Mouse (Mus musculus): ENCODE data around the gene Krt31. TPM values are rescaled to one million over a fixed set of nuclear protein-coding genes. Genes with fewer than 3 reads are reported as not detected.

Krt31 gene
- polyA plus RNA-seq (2012; rRNA removed): 0.20 TPM in 1 of 2 replicates, not detected in the other

- H3K4me3 ChIP-seq (ENCODE audit: low read depth, low read length): no peak within 1 kb of the TSS
- WGBS: 89% methylated on average over 3 of the region's 3 CpGs
- H3K4me1 ChIP-seq (ENCODE audit: control insufficient read depth, insufficient read depth, insufficient read length, low read length): peaks cover 13% of the 10 kb centered on the region
- no peaks in the 10 kb centered on the region for H3K27me3 ChIP-seq (ENCODE audit: control insufficient read depth, insufficient read depth, low read length)
- TF ChIP-seq CTCF (IDR thresholded peaks at IDR 0.05; ENCODE audit: extremely low read depth, insufficient read length, insufficient replicate concordance, low read depth, low read length): no peak
- no peak for TF ChIP-seq POLR2A (IDR thresholded peaks at IDR 0.05; ENCODE audit: low read depth, low read length)
- no peak within 1 kb of the TSS for H3K27ac ChIP-seq (ENCODE audit: insufficient read depth, low read depth, low read length)
- H3K36me3 ChIP-seq (ENCODE audit: control insufficient read depth, insufficient read depth, low read length): no peaks in the 10 kb centered on the region
These were observed at the start of gene Krt31 for GRCm38 (mm10) chr11:100050451-100050850. TSS of gene Krt31 (minus strand) at chr11:100050551.

GRCm38 (mm10) chr11:100097819-100098218 is 47.5 kb upstream of the Krt31 start:
- Histone ChIP-seq H3K4me1 (ENCODE audit: control insufficient read depth, insufficient read depth, insufficient read length, low read length) (peaks cover 1% of the 10 kb centered on the region; the same call in 1 of the 2 replicates), H3K36me3 (ENCODE audit: control insufficient read depth, insufficient read depth, low read length) (no peaks in the 10 kb centered on the region), H3K27ac (ENCODE audit: insufficient read depth, low read depth, low read length) (no peak overlapping the region), H3K4me3 (ENCODE audit: low read depth, low read length) (no peak overlapping the region), H3K27me3 (ENCODE audit: control insufficient read depth, insufficient read depth, low read length) (no peaks in the 10 kb centered on the region)
- no peak for TF ChIP-seq CTCF (IDR thresholded peaks at IDR 0.05; ENCODE audit: extremely low read depth, insufficient read length, insufficient replicate concordance, low read depth, low read length)
- TF ChIP-seq POLR2A (IDR thresholded peaks at IDR 0.05; ENCODE audit: low read depth, low read length): no peak
- WGBS: 74% methylated on average over 9 of the region's 9 CpGs

- H3K36me3 ChIP-seq (ENCODE audit: control insufficient read depth, insufficient read depth, low read length): no peaks in the 10 kb centered on the region
- H3K27ac ChIP-seq (ENCODE audit: insufficient read depth, low read depth, low read length): no peak within 1 kb of the TSS
- TF ChIP-seq CTCF (IDR thresholded peaks at IDR 0.05; ENCODE audit: extremely low read depth, insufficient read length, insufficient replicate concordance, low read depth, low read length) (no peak), POLR2A (IDR thresholded peaks at IDR 0.05; ENCODE audit: low read depth, low read length) (no peak)
- H3K27me3 ChIP-seq (ENCODE audit: control insufficient read depth, insufficient read depth, low read length): no peaks in the 10 kb centered on the region
- no peak within 1 kb of the TSS for H3K4me3 ChIP-seq (ENCODE audit: low read depth, low read length)
- 87% methylated on average over 9 of the region's 9 CpGs for WGBS
- peaks cover 2% of the 10 kb centered on the region; the same call in 1 of the 2 replicates for H3K4me1 ChIP-seq (ENCODE audit: control insufficient read depth, insufficient read depth, insufficient read length, low read length)
These were observed 45.8 kb upstream of the Krt31 start, which contains the start of gene Krt35 for GRCm38 (mm10) chr11:100096141-100096540. TSS of gene Krt35 (minus strand) at chr11:100096241.

GRCm38 (mm10) chr11:100088378-100089025 is 38.2 kb upstream of the Krt31 start:
- Histone ChIP-seq H3K27ac (ENCODE audit: insufficient read depth, low read depth, low read length) (no peak overlapping the region), H3K27me3 (ENCODE audit: control insufficient read depth, insufficient read depth, low read length) (no peaks in the 10 kb centered on the region), H3K36me3 (ENCODE audit: control insufficient read depth, insufficient read depth, low read length) (no peaks in the 10 kb centered on the region), H3K4me3 (ENCODE audit: low read depth, low read length) (no peak overlapping the region), H3K4me1 (ENCODE audit: control insufficient read depth, insufficient read depth, insufficient read length, low read length) (peaks cover 9% of the 10 kb centered on the region; the same call in 1 of the 2 replicates)
- 26% methylated on average over 7 of the region's 7 CpGs for WGBS
- TF ChIP-seq POLR2A (IDR thresholded peaks at IDR 0.05; ENCODE audit: low read depth, low read length): no peak
- no peak for TF ChIP-seq CTCF (IDR thresholded peaks at IDR 0.05; ENCODE audit: extremely low read depth, insufficient read length, insufficient replicate concordance, low read depth, low read length)

- WGBS: 91% methylated on average over 10 of the region's 10 CpGs
- no peak for TF ChIP-seq POLR2A (IDR thresholded peaks at IDR 0.05; ENCODE audit: low read depth, low read length)
- TF ChIP-seq CTCF (IDR thresholded peaks at IDR 0.05; ENCODE audit: extremely low read depth, insufficient read length, insufficient replicate concordance, low read depth, low read length): no peak
- no peaks in the 10 kb centered on the region for H3K36me3 ChIP-seq (ENCODE audit: control insufficient read depth, insufficient read depth, low read length)
- H3K27ac ChIP-seq (ENCODE audit: insufficient read depth, low read depth, low read length): no peak within 1 kb of the TSS
- H3K4me1 ChIP-seq (ENCODE audit: control insufficient read depth, insufficient read depth, insufficient read length, low read length): peaks cover 8% of the 10 kb centered on the region; the same call in 1 of the 2 replicates
- no peak within 1 kb of the TSS for H3K4me3 ChIP-seq (ENCODE audit: low read depth, low read length)
- H3K27me3 ChIP-seq (ENCODE audit: control insufficient read depth, insufficient read depth, low read length): no peaks in the 10 kb centered on the region
These were observed 37.5 kb upstream of the Krt31 start, which contains the start of gene Krt32 for GRCm38 (mm10) chr11:100087861-100088260. TSS of gene Krt32 (minus strand) at chr11:100088226.

GRCm38 (mm10) chr11:100073873-100074272 is 23.5 kb upstream of the Krt31 start:
- Histone ChIP-seq H3K4me3 (ENCODE audit: low read depth, low read length) (no peak overlapping the region), H3K27me3 (ENCODE audit: control insufficient read depth, insufficient read depth, low read length) (no peaks in the 10 kb centered on the region), H3K4me1 (ENCODE audit: control insufficient read depth, insufficient read depth, insufficient read length, low read length) (no peaks in the 10 kb centered on the region), H3K27ac (ENCODE audit: insufficient read depth, low read depth, low read length) (no peak overlapping the region), H3K36me3 (ENCODE audit: control insufficient read depth, insufficient read depth, low read length) (no peaks in the 10 kb centered on the region)
- no peak for TF ChIP-seq POLR2A (IDR thresholded peaks at IDR 0.05; ENCODE audit: low read depth, low read length)
- TF ChIP-seq CTCF (IDR thresholded peaks at IDR 0.05; ENCODE audit: extremely low read depth, insufficient read length, insufficient replicate concordance, low read depth, low read length): no peak
- 39% methylated on average over 1 of the region's 1 CpGs for WGBS

GRCm38 (mm10) chr11:100067293-100068036 is 17.1 kb upstream of the Krt31 start:
- Histone ChIP-seq H3K27ac (ENCODE audit: insufficient read depth, low read depth, low read length) (no peak overlapping the region), H3K36me3 (ENCODE audit: control insufficient read depth, insufficient read depth, low read length) (no peaks in the 10 kb centered on the region), H3K27me3 (ENCODE audit: control insufficient read depth, insufficient read depth, low read length) (no peaks in the 10 kb centered on the region), H3K4me3 (ENCODE audit: low read depth, low read length) (no peak overlapping the region), H3K4me1 (ENCODE audit: control insufficient read depth, insufficient read depth, insufficient read length, low read length) (no peaks in the 10 kb centered on the region; the same call in 1 of the 2 replicates)
- TF ChIP-seq CTCF (IDR thresholded peaks at IDR 0.05; ENCODE audit: extremely low read depth, insufficient read length, insufficient replicate concordance, low read depth, low read length): peak; percentile 44; the same call in 1 of the 2 replicates
- no peak for TF ChIP-seq POLR2A (IDR thresholded peaks at IDR 0.05; ENCODE audit: low read depth, low read length)
- WGBS: 54% methylated on average over 17 of the region's 17 CpGs
